Mouse (Mus musculus) hindbrain, embryonic 13.5 days (tissue): ENCODE measurements at regions not wholly inside any gene's neighbourhood (a gene's known extent, or its start where the extent isn't known, plus 50 kb on each side); places are given as distances from the start of the nearest gene placed in this dataset.

Experiments
- ATAC-seq: fragments of 200-750 bp; cut with Nextera tagmentation; 2 replicates; pipeline ENCODE4 v1.8.0; 2017; ENCODE audit warnings: moderate TSS enrichment; ENCODE audit not compliant: low FRiP score
- H3K27ac ChIP-seq: fragments of 300-500 bp; sonication (generic); 2 replicates; pipeline ENCODE4 v1.5.1; 2015; ENCODE audit warnings: inconsistent platforms, mild to moderate bottlenecking, moderate library complexity
- H3K27me3 ChIP-seq: fragments of 300-500 bp; sonication (generic); 2 replicates; pipeline ENCODE4 v1.6.1; 2015; ENCODE audit warnings: mild to moderate bottlenecking, inconsistent platforms
- H3K36me3 ChIP-seq: fragments of 300-500 bp; sonication (generic); 2 replicates; pipeline ENCODE4 v1.6.1; 2015; ENCODE audit warnings: mild to moderate bottlenecking, inconsistent platforms
- H3K4me1 ChIP-seq: fragments of 300-500 bp; sonication (generic); replicated peaks from 2 replicates; pipeline ENCODE4 v1.6.1; 2015; ENCODE audit warnings: inconsistent platforms
- H3K4me2 ChIP-seq: fragments of 300-500 bp; sonication (generic); 2 replicates; pipeline ENCODE4 v1.6.1; 2015; ENCODE audit warnings: inconsistent platforms, mild to moderate bottlenecking, moderate library complexity
- H3K4me3 ChIP-seq: fragments of 300-500 bp; sonication (generic); 2 replicates; pipeline ENCODE4 v1.5.1; 2015; ENCODE audit warnings: mild to moderate bottlenecking, inconsistent platforms
- H3K9ac ChIP-seq: fragments of 300-500 bp; sonication (generic); 2 replicates; pipeline ENCODE4 v1.6.1; 2015; ENCODE audit warnings: mild to moderate bottlenecking, inconsistent platforms
- H3K9me3 ChIP-seq: fragments of 300-500 bp; sonication (generic); 2 replicates; pipeline ENCODE4 v1.6.1; 2016; ENCODE audit warnings: inconsistent platforms
- WGBS: fragments of 180-500 bp; shearing (Covaris S2); methylation state at CpG from one replicate; pipeline ENCODE4 v1.1.7; 2015; 5-methylcytosine and 5-hydroxymethylcytosine counted together

- H3K36me3 ChIP-seq, result no peaks in the 10 kb centered on the region
- no peaks in the 10 kb centered on the region for H3K27me3 ChIP-seq
- H3K4me1 ChIP-seq, result no peaks in the 10 kb centered on the region
- no peak overlapping the region for H3K27ac ChIP-seq
- WGBS, result 68% methylated on average over 2 of the region's 2 CpGs
- no peak overlapping the region for H3K9ac ChIP-seq
- no peak overlapping the region for H3K4me2 ChIP-seq
- no peak overlapping the region for H3K4me3 ChIP-seq
- ATAC-seq, result no peak; the same call in 1 of the 2 replicates
- H3K9me3 ChIP-seq, result no peaks in the 10 kb centered on the region
These were observed 248.4 kb downstream of the Rfpl4b start for GRCm38 (mm10) chr10:38573146-38573545.

GRCm38 (mm10) chr10:38567270-38567669 lies 254.3 kb downstream of the Rfpl4b start:
- Histone ChIP-seq H3K4me1 (no peaks in the 10 kb centered on the region), H3K27me3 (no peaks in the 10 kb centered on the region), H3K27ac (no peak overlapping the region), H3K9ac (no peak overlapping the region), H3K36me3 (no peaks in the 10 kb centered on the region), H3K4me2 (no peak overlapping the region), H3K4me3 (no peak overlapping the region), H3K9me3 (no peaks in the 10 kb centered on the region)
- 94% methylated on average over 1 of the region's 1 CpGs for WGBS
- ATAC-seq, result no peak

- H3K4me2 ChIP-seq, result no peak overlapping the region
- no peak overlapping the region for H3K9ac ChIP-seq
- 80% methylated on average over 1 of the region's 1 CpGs for WGBS
- no peaks in the 10 kb centered on the region for H3K9me3 ChIP-seq
- H3K27ac ChIP-seq, result no peak overlapping the region
- H3K4me3 ChIP-seq, result no peak overlapping the region
- no peaks in the 10 kb centered on the region for H3K27me3 ChIP-seq
- no peaks in the 10 kb centered on the region for H3K36me3 ChIP-seq
- ATAC-seq, result no peak
- H3K4me1 ChIP-seq, result no peaks in the 10 kb centered on the region
These were observed 255.2 kb downstream of the Rfpl4b start for GRCm38 (mm10) chr10:38566361-38566760.

GRCm38 (mm10) chr10:38555040-38555439 lies 266.5 kb downstream of the Rfpl4b start:
- Histone ChIP-seq H3K36me3 (no peaks in the 10 kb centered on the region), H3K9me3 (no peaks in the 10 kb centered on the region), H3K9ac (no peak overlapping the region), H3K4me2 (peak overlapping the region; percentile 30), H3K4me1 (peaks cover 10% of the 10 kb centered on the region), H3K4me3 (no peak overlapping the region), H3K27me3 (no peaks in the 10 kb centered on the region), H3K27ac (peak overlapping the region; percentile 76)
- 9% methylated on average over 5 of the region's 5 CpGs for WGBS
- peak; percentile 75 for ATAC-seq

- Histone ChIP-seq H3K36me3 (no peaks in the 10 kb centered on the region), H3K4me2 (peak overlapping the region; percentile 46), H3K9ac (peak overlapping the region; percentile 65), H3K9me3 (no peaks in the 10 kb centered on the region), H3K4me1 (peaks cover 10% of the 10 kb centered on the region), H3K27me3 (no peaks in the 10 kb centered on the region), H3K27ac (peak overlapping the region; percentile 92), H3K4me3 (peak overlapping the region; percentile 35)
- peak; percentile 96 for ATAC-seq
- WGBS, result 4% methylated on average over 18 of the region's 18 CpGs
These were observed 267.6 kb downstream of the Rfpl4b start for GRCm38 (mm10) chr10:38553688-38554680.

GRCm38 (mm10) chr10:38553326-38553687 lies 268.3 kb downstream of the Rfpl4b start:
- no peak; the same call in 1 of the 2 replicates for ATAC-seq
- Histone ChIP-seq H3K9me3 (no peaks in the 10 kb centered on the region), H3K4me2 (peak overlapping the region; percentile 46), H3K4me3 (peak overlapping the region; percentile 35), H3K9ac (peak overlapping the region; percentile 65), H3K27ac (peak overlapping the region; percentile 92), H3K27me3 (no peaks in the 10 kb centered on the region), H3K36me3 (no peaks in the 10 kb centered on the region), H3K4me1 (peaks cover 10% of the 10 kb centered on the region)

GRCm38 (mm10) chr10:38552350-38553076 lies 269.1 kb downstream of the Rfpl4b start:
- H3K4me2 ChIP-seq, result no peak overlapping the region
- no peaks in the 10 kb centered on the region for H3K9me3 ChIP-seq
- no peak overlapping the region for H3K9ac ChIP-seq
- no peaks in the 10 kb centered on the region for H3K27me3 ChIP-seq
- H3K4me1 ChIP-seq, result peaks cover 10% of the 10 kb centered on the region
- 65% methylated on average over 5 of the region's 5 CpGs for WGBS
- no peak overlapping the region for H3K4me3 ChIP-seq
- H3K36me3 ChIP-seq, result no peaks in the 10 kb centered on the region
- ATAC-seq, result no peak
- H3K27ac ChIP-seq, result peak overlapping the region; percentile 66

- no peak for ATAC-seq
- H3K27ac ChIP-seq, result no peak overlapping the region
- no peak overlapping the region for H3K4me2 ChIP-seq
- 92% methylated on average over 4 of the region's 4 CpGs for WGBS
- H3K4me1 ChIP-seq, result no peaks in the 10 kb centered on the region
- no peaks in the 10 kb centered on the region for H3K9me3 ChIP-seq
- H3K9ac ChIP-seq, result no peak overlapping the region
- no peak overlapping the region for H3K4me3 ChIP-seq
- no peaks in the 10 kb centered on the region for H3K27me3 ChIP-seq
- H3K36me3 ChIP-seq, result no peaks in the 10 kb centered on the region
These were observed 281.5 kb downstream of the Rfpl4b start for GRCm38 (mm10) chr10:38540031-38540430.

- no peak overlapping the region for H3K4me2 ChIP-seq
- no peak overlapping the region for H3K27ac ChIP-seq
- no peaks in the 10 kb centered on the region for H3K27me3 ChIP-seq
- H3K4me1 ChIP-seq, result no peaks in the 10 kb centered on the region
- no peaks in the 10 kb centered on the region for H3K36me3 ChIP-seq
- no peak for ATAC-seq
- no peaks in the 10 kb centered on the region for H3K9me3 ChIP-seq
- H3K4me3 ChIP-seq, result no peak overlapping the region
- H3K9ac ChIP-seq, result no peak overlapping the region
These were observed 282.8 kb downstream of the Rfpl4b start for GRCm38 (mm10) chr10:38538766-38539165.

- no peak overlapping the region for H3K9ac ChIP-seq
- H3K4me1 ChIP-seq, result no peaks in the 10 kb centered on the region
- H3K36me3 ChIP-seq, result no peaks in the 10 kb centered on the region
- no peak overlapping the region for H3K4me2 ChIP-seq
- no peak overlapping the region for H3K4me3 ChIP-seq
- no peak for ATAC-seq
- 76% methylated on average over 2 of the region's 2 CpGs for WGBS
- no peaks in the 10 kb centered on the region for H3K9me3 ChIP-seq
- H3K27me3 ChIP-seq, result no peaks in the 10 kb centered on the region
- no peak overlapping the region for H3K27ac ChIP-seq
These were observed 304.9 kb downstream of the Rfpl4b start for GRCm38 (mm10) chr10:38516636-38517035.
